In genomic region chr5:75941775-75942580, GRCm38 (mm10) we compare ENCODE assay signal across 17 mouse cellular contexts. TPM values are rescaled to one million over a fixed set of nuclear protein-coding genes. Genes with fewer than 3 reads are reported as not detected.
DNase-seq lines count a peak whose midpoint lies in the region; ATAC-seq and TF ChIP-seq lines count a peak whose summit lies in the region.
"Had no signal": no experiment of that assay in that cellular context is flagged by ENCODE, and none has a peak within 500 bp of the region (broad histone marks: within the 10 kb centered on the region; RNA-seq: fewer than 3 reads in every experiment).

No protein-coding gene starts in this region.

- no peaks in the 10 kb centered on the region for H3K9me3 ChIP-seq in kidney, embryonic 15.5 days (replicated peaks)
- no peaks in the 10 kb centered on the region for H3K9me3 ChIP-seq in neural tube, embryonic 11.5 days (ENCODE audit: control insufficient read depth, low read length)
- H3K9me3 ChIP-seq: G1E had no signal

- H3K27me3 ChIP-seq in kidney, embryonic 15.5 days = no peaks in the 10 kb centered on the region
- H3K27me3 ChIP-seq in neural tube, embryonic 11.5 days (ENCODE audit: control insufficient read depth, insufficient read depth, low read length) = no peaks in the 10 kb centered on the region

- no peak overlapping the region for H3K4me2 ChIP-seq in kidney, embryonic 15.5 days
- H3K4me2 ChIP-seq in neural tube, embryonic 11.5 days (ENCODE audit: low read depth) = no peak overlapping the region
- H3K4me2 ChIP-seq: heart, embryonic 11.5 days; liver, embryonic 11.5 days had no signal

- no peak overlapping the region for H3K9ac ChIP-seq in kidney, embryonic 15.5 days
- H3K9ac ChIP-seq in neural tube, embryonic 11.5 days (ENCODE audit: low read length) = no peak overlapping the region

- H3K27ac ChIP-seq in gastrocnemius, adult 2 months = peak overlapping the region; percentile 20; the same call in 1 of the 2 replicates
- peak overlapping the region; percentile 51; the same call in 1 of the 2 replicates for H3K27ac ChIP-seq in kidney, embryonic 15.5 days
- no peak overlapping the region for H3K27ac ChIP-seq in neural tube, embryonic 11.5 days (ENCODE audit: low read depth, low read length)

- 85% methylated on average over 11 of the region's 11 CpGs for WGBS in kidney, embryonic 15.5 days
- 59% methylated on average over 11 of the region's 11 CpGs for WGBS in neural tube, embryonic 11.5 days

- intact Hi-C loops in gastrocnemius, adult 2 months (cut with DNase I) = no loop called here

- H3K36me3 ChIP-seq in kidney, embryonic 15.5 days = no peaks in the 10 kb centered on the region
- H3K36me3 ChIP-seq in neural tube, embryonic 11.5 days (ENCODE audit: control insufficient read depth, insufficient read depth, low read length) = no peaks in the 10 kb centered on the region
- H3K36me3 ChIP-seq: G1E had no signal

- peaks cover 20% of the 10 kb centered on the region for H3K4me1 ChIP-seq in kidney, embryonic 15.5 days
- no peaks in the 10 kb centered on the region; the same call in 1 of the 2 replicates for H3K4me1 ChIP-seq in neural tube, embryonic 11.5 days (ENCODE audit: control insufficient read depth, insufficient read depth, low read length)

- no peak overlapping the region for H3K4me3 ChIP-seq in gastrocnemius, adult 2 months
- H3K4me3 ChIP-seq in kidney, embryonic 15.5 days (replicated peaks) = no peak overlapping the region
- no peak overlapping the region for H3K4me3 ChIP-seq in neural tube, embryonic 11.5 days (ENCODE audit: low read depth, low read length)
- H3K4me3 ChIP-seq: myocyte had no signal

- no peak for DNase-seq in gastrocnemius, adult 2 months
- no peak for DNase-seq in gastrocnemius, postnatal 25 days
- DNase-seq in kidney, postnatal 14 days = no peak
- peak; percentile 18 for DNase-seq in neural tube, embryonic 11.5 days (ENCODE audit: low spot score)
- DNase-seq in neural tube, embryonic 10.5 days (ENCODE audit: extremely low spot score, low spot score) = no peak
- DNase-seq in ovary, postnatal 14 days (ENCODE audit: low spot score) = no peak
- DNase-seq in right cerebral cortex, postnatal 36 days (ENCODE audit: low spot score in 2 of 2) = no peak
- DNase-seq: B cell, adult 2 months; cerebellum, adult 18-20 months; layer of hippocampus, adult 9-11 months; thymus, adult 2 months had no signal

- ATAC-seq in kidney, embryonic 15.5 days (replicated peaks; ENCODE audit: low FRiP score) = no peak
- ATAC-seq in neural tube, embryonic 11.5 days (ENCODE audit: insufficient read depth, low FRiP score, low TSS enrichment) = no peak
- ATAC-seq: inflammation-experienced regulatory T-cells, adult 6 months had no signal

- no peak for TF ChIP-seq CTCF in gastrocnemius, adult 2 months (IDR thresholded peaks at IDR 0.05)

RNA-seq across cellular contexts. Expression of gene Kdr, which starts 36.3 kb away (rescaled TPM):
- total RNA-seq in gastrocnemius, adult 2 months (2021) = 10 to 100 TPM; 11.8 to 16.9 TPM
- 10 to 100 TPM; 13.7 to 19.4 TPM for total RNA-seq in gastrocnemius, postnatal 25 days (2021)
- polyA plus RNA-seq in kidney, embryonic 15.5 days (2015; fragmentation: Nextera tagmentation; extraction: Ambion mirVana) = 37.8 and 41.7 TPM in 2 replicates
- 28.9 and 29.2 TPM in 2 replicates for polyA plus RNA-seq in neural tube, embryonic 11.5 days (2014; fragmentation: Nextera tagmentation; extraction: Ambion mirVana)
- polyA plus RNA-seq: G1E, myocyte had no signal
